Mouse (Mus musculus) cerebellum, adult 18-20 months (tissue): ENCODE measurements at regions not wholly inside any gene's neighbourhood (a gene's known extent, or its start where the extent isn't known, plus 50 kb on each side); places are given as distances from the start of the nearest gene placed in this dataset.
A peak's percentile ranks its signal among the peaks of the same experiment; 100 is the strongest.

Experiments used
- DNase-seq, 2 experiments: peaks; one replicate each; pipeline ENCODE4 v3.0.0; 2021

GRCm38 (mm10) chr19:13980988-13981630 lies 67.8 kb downstream of the Olfr1505 start:
- DNase-seq = peak; percentile 13 to 38

DNA sequence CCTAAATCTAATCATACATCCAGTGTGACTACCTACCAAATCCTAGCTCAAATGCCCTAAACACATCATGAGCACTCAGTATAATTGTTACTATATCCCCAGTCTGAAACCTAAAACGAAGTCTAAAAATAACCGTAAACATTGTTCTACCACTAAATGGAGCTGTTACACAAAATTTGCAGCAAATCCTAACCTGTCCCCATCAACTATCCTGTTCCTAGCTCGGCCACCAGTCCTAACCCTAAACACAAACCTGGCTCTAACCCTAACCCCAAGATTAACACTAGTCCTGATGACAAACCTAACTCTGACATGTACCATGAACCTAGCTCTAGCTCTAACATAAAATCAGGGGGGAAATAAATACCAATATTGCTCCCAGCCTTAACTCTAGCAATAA lies 69.5 kb downstream of the Olfr1505 start:
- no peak for DNase-seq
